Mouse (Mus musculus) layer of hippocampus, adult 9-11 months (tissue): Measurements from ENCODE around the gene Fuk.
"Not testable (repeated sequence)": the region's sequence is repeated elsewhere in the genome, so short reads cannot be mapped to it uniquely, and the experiment has no call there.

Experiments
- DNase-seq: peaks from one replicate; pipeline ENCODE4 v3.0.0; 2022

The Fuk gene

DNA sequence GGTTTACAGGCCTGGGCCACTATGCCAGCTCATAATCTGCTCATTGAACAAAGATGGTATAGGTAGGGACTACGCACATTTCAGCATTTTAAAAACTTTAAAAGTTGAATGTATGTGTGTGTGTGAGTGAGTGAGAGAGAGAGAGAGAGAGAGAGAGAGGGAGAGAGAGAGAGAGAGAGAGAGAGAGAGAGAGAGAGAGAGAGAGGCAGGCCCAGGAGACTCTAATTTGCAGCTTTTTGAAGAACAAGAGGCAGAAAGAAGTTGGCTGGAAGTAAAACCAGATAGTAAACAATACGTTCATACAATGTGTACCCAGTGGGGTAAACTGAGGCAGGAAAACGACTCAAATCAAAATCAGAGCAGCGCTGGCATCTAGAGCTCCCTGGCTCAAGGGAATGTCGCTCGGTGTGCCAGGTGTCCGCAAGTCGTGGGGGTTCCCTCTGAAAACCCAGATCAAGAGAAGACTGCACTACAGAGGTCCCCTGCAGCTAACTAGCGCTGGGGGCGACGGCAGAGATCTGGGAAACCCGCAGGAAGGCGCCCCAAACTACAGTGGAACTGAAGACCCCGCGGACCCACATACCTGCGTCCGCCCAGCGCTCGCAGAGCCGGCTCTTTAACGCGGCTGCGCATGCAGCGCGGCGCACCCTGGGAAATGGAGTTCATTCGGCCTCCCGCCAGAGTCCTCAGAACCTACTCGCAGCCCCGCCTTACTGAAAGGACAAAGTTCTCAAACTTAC is at the start of gene Fuk:
Fuk (minus strand) TSS at position 650 of the 740 bp plus-strand sequence.
- DNase-seq = peak; percentile 82

GRCm38 (mm10) chr8:110950065-110950484 is 47.8 kb upstream of the Fuk start:
- no peak for DNase-seq

DNA sequence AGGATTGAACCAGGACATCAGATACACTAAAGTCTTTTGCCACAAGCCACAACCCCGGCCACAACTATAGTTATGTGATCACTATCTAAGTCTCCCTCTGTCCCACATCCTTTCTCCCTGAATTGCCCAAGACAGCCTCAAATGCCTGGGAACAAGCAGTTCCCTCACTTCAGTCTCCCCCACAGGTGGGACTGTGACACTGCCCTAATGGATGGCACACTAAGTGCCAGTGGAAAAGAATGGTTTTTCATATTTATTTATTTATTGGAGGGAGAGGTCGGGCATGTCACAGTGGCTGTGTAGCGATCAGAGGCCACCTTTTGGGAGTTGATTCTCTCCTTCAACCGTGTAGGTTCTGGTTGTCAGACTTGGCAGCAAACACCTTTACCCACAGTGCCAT is 43.4 kb upstream of the Fuk start:
- DNase-seq = no peak

DNA sequence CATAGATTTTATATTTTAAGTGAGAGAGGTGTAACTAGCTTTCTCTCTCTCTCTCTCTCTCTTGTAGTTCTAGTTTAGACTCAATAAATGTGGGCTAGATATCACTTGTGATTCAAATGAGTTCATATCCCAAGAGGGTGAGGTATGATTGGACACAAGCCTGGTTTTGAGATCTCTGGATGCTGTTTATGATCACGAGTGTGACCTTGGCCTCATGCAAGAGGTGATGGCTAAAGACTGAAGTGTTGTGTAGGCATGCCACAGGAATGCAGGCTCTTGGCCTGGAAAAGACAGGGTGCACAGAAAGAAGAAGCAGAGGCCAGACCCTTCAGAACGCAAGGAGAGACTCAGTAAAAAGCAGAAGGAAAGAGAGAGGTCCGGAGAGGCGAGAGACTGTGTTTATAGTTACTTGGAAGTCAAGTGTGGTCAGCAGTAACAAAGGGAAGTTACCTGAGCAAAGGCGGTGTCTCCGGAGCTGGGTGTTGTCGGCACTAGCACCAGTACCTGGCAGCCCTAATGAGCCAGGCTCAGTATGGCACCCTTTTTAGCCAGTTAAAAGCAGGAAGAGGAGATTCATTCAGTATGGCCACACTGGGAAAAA is 42.1 kb upstream of the Fuk start:
- DNase-seq = no peak

GRCm38 (mm10) chr8:110941453-110941948 is 39.2 kb upstream of the Fuk start:
- DNase-seq = peak; percentile 51

GRCm38 (mm10) chr8:110940682-110941452 is 38.6 kb upstream of the Fuk start:
- DNase-seq = no peak

- DNase-seq = peak; percentile 89
Measured at GRCm38 (mm10) chr8:110938882-110939589, 36.7 kb upstream of the Fuk start.

GRCm38 (mm10) chr8:110936217-110936616 is 33.9 kb upstream of the Fuk start:
- peak; percentile 63 for DNase-seq

DNA sequence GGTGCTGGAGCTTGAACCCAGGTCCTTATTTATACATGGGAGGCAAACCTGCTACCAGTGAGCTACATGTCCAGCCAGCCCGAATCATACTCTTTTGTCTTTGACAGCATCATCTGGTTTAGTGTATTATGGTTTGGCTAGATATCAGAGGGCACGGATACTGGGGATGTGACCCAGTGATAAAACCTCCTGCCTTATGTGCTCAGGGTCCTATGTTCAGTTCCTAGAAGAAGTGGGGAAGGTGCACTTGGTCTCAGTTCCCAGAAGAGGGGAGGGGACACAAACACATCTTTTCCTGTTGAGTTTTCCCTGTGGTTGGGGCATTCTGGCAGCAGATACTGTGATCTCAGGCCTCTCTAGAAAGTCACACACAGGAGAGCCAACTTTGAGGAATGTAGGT is 31.0 kb upstream of the Fuk start:
- no peak for DNase-seq

- no peak for DNase-seq
Measured at GRCm38 (mm10) chr8:110932444-110932843, 30.2 kb upstream of the Fuk start.

DNA sequence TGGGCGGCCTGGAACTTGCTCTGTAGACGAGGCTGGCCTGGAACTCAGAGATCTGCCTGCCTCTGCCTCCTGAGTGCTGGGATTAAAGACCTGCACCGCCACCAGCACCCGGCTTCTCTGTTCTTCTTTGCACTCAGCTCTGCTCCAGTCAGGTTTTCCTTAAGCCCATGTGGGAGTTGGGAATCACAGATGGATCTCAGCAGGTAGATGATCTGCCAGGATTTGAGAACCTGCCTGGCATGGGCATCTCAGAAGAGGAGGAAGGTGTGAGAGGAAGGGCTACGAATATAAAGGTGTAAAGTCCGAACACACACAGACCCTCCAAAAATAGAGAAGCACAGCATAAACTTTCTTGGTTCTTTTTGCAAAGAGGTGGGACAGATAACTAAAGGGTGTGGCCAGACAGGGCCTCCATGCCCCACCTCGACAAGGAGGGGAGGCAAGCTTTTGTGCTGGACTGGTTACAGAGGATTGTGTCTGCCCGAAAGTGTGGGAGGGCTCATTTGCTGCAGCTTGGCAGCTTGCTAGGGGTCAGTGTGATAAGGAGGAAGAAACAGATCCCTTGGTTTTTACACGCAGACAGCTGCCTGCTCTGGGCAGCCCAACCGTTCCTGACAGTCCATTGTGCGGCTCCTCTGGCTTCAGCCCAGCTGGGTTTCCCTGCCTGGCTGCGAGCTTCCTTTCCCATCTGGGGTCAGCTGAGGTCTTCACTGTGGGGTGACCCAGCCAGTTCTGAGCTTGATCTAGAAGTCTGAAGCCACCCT is 29.1 kb upstream of the Fuk start:
- DNase-seq = no peak

DNA sequence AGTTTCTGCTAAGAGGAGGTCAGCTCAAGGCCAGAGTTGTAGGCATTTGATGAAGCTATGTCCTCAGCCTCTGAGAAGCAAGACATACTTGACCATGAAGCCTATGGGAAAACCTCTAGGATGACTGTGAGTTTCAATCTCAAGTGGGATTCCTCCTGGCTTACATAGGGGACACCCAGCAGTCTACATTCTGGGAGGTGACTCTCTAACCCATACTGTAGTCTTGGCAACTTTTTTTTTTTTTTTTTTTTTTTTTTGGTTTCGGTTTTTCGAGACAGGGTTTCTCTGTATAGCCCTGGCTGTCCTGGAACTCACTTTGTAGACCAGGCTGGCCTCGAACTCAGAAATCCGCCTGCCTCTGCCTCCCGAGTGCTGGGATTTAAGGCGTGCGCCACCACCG is 27.4 kb upstream of the Fuk start:
- DNase-seq = not testable (repeated sequence)

GRCm38 (mm10) chr8:110929066-110929465 is 26.8 kb upstream of the Fuk start:
- DNase-seq = no peak

DNA sequence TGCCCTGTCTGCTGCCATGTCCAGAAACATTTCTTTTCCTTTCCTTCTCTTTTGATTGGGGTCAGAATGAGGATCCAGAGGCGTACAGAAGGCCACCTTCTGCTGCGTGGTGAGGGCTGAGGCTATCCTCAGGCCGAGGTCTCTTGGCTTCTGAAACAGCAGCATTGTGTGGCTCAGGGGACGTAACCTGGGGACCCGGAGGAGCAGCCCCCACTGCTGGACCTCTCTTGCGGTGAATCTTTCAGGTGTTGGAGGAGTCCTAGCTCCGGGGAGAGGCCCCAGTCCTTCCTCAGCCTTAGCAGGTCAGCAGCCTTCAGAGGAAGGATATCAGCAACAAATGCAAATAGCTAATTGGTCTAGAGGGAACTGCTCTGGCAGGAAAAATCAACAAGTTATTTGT is 26.1 kb upstream of the Fuk start:
- no peak for DNase-seq

DNA sequence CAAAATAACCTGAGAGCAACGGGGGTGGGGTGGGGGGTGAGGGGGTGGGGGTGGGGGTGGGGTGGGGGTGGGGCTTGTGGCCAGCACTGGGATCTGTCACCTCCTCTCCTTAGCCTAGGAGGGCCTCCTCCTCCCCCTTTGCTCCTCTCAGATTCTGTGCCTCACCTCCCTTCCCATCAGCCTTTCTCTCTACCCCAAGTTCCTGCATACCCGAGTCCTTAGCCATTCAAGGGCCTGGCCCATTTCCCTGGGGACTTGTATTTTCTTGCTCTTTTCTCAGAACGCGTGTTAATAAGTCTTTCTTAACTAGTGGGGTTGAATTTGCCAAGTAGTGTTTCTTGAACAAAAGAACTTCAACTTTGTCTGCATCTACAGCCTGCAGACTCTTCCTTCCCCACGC is 24.4 kb upstream of the Fuk start:
- DNase-seq = no peak

GRCm38 (mm10) chr8:110925691-110926140 is 23.4 kb upstream of the Fuk start:
- no peak for DNase-seq

DNA sequence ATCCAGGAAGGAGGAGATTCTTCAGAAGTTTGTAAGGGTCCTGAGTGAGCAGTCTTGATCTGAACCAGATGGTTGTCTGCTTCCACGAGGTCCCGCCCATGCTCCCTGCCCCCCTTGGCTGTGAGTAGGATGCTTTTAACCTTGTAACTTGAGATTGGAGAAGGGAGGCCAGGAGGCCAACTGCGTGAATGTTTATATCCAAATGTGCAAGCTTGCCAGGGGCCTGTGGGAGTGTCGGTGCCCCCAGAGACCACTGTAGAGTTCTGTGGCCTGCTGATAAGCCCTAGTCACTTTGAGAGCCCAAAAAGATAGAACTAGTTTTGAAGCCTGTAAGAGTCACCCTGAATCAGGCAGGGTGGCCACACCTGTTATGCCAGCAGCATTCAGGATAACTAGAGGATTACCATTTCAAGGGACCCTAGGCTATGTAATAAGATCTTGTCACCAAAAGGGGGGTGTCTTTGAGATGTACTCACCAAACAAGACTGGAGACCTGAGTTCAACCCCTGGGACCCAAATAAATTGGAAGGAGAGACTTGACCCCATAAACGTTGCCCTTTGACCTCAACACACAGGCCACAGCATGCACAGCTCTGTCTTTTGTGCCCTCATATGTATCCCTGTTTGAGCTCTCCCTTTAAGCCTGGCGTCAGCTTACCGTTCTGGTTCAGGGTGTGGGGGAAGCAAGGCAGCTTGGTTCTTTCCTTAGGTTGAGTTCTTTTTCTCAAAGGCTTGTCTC is 19.4 kb upstream of the Fuk start:
- DNase-seq = no peak

DNA sequence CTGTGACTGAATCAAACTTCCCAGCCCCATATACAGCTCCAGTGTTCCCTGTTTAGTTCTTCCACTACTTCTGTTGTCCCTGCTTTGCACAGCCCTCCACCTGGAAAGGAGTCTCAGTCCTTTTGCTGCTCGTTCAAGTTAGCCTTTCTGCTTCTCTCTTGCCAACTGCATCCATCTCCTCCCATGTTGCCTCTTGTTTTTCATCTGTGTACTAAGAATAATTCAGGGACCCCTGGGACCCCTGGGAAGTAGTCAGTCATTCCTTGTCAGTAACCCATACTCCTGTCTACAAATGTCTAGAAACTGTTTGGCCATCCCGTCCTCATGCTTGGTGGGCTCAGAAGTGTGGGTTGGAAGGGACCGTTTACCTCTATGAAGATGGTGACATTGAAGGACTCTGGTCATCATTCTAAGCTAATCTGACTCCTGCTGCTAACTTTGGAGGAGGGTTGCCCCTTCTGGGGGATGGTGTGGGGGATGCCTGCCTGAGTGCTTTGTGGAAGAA is 18.5 kb upstream of the Fuk start:
- no peak for DNase-seq

- no peak for DNase-seq
Measured at GRCm38 (mm10) chr8:110920032-110920772, 17.9 kb upstream of the Fuk start.

- DNase-seq = peak; percentile 97
Measured at GRCm38 (mm10) chr8:110919341-110920031, 17.2 kb upstream of the Fuk start, which contains the start of gene St3gal2. Gene St3gal2 (plus strand): TSS chr8:110919922.
